ENCODE assay signal across 9 mouse cellular contexts in the genomic region with DNA sequence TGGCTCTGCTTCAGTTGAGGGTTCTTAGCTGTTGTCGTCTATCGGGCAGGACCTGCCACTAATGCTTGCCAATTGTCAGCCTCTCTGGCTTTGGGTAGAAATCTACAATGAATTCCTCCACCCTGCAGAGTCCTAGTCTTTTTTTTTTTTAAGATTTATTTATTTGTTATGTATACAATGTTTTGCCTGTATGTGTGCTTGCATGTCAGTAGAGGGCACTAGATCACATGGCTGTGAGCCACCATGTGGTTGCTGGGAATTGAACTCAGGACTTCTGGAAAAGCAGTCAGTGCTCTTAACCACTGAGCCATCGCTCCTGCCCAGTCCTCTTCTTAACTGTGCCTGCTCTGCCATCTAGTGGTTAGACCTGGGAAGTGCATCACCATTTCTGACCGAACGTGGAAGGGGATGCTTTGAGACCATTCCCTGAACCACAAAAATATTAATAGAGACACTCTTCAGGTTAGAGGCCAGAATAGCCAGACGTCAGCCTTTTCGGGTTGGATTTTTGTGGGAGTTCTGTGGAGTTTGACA. TPM values are rescaled to one million over a fixed set of nuclear protein-coding genes. Genes with fewer than 3 reads are reported as not detected.
DNase-seq lines count a peak whose midpoint lies in the region; ATAC-seq and TF ChIP-seq lines count a peak whose summit lies in the region.
"Had no signal": no experiment of that assay in that cellular context is flagged by ENCODE, and none has a peak within 500 bp of the region (broad histone marks: within the 10 kb centered on the region; RNA-seq: fewer than 3 reads in every experiment).

No protein-coding gene starts in this region.

- no peak for TF ChIP-seq POLR2A in brain, embryonic 14.5 days (IDR thresholded peaks at IDR 0.05; ENCODE audit: borderline replicate concordance, extremely low read depth, insufficient read depth, insufficient read length, poor library complexity, severe bottlenecking)
- no peak for TF ChIP-seq POLR2A in limb, embryonic 14.5 days (IDR thresholded peaks at IDR 0.05; ENCODE audit: borderline replicate concordance, extremely low read depth, insufficient read depth, insufficient read length)

- peak; percentile 65 for ATAC-seq in CD4-positive, CD25-positive, alpha-beta regulatory T cell, adult 4 months
- ATAC-seq in forebrain, embryonic 15.5 days (replicated peaks), result 0 out of 2 replicates have a peak, but pooled peaks have one; percentile 32
- ATAC-seq in inflammation-experienced regulatory T-cells, adult 6 months, result peak; percentile 52
- ATAC-seq in limb, embryonic 14.5 days (ENCODE audit: low FRiP score, low read depth), result no peak

- H3K4me3 ChIP-seq in forebrain, embryonic 15.5 days, result no peak overlapping the region
- no peak overlapping the region for H3K4me3 ChIP-seq in limb, embryonic 14.5 days (replicated peaks; ENCODE audit: low read length)
- H3K4me3 ChIP-seq: heart, embryonic 13.5 days had no signal

- H3K36me3 ChIP-seq in forebrain, embryonic 15.5 days, result no peaks in the 10 kb centered on the region
- H3K36me3 ChIP-seq in limb, embryonic 14.5 days (ENCODE audit: control insufficient read depth, insufficient read depth, low read length), result no peaks in the 10 kb centered on the region
- H3K36me3 ChIP-seq: heart, embryonic 13.5 days had no signal

- no peaks in the 10 kb centered on the region for H3K9me3 ChIP-seq in forebrain, embryonic 15.5 days
- no peaks in the 10 kb centered on the region for H3K9me3 ChIP-seq in limb, embryonic 14.5 days (ENCODE audit: control insufficient read depth, low read length)
- H3K9me3 ChIP-seq: heart, embryonic 13.5 days had no signal

- peaks cover 9% of the 10 kb centered on the region for H3K4me1 ChIP-seq in forebrain, embryonic 15.5 days
- H3K4me1 ChIP-seq in limb, embryonic 14.5 days (ENCODE audit: control insufficient read depth, insufficient read depth, low read length), result peaks cover 10% of the 10 kb centered on the region

- H3K9ac ChIP-seq in forebrain, embryonic 15.5 days (replicated peaks), result no peak overlapping the region
- H3K9ac ChIP-seq in limb, embryonic 14.5 days (ENCODE audit: low read depth, low read length, severe bottlenecking), result no peak overlapping the region
- H3K9ac ChIP-seq: heart, embryonic 13.5 days had no signal

- peak; percentile 61 for DNase-seq in 3134 (ENCODE audit: extremely low read depth, insufficient read length, low spot score)
- peak; percentile 82 for DNase-seq in brain, embryonic 14.5 days (ENCODE audit: low read depth)
- peak; percentile 64 for DNase-seq in limb, embryonic 14.5 days (ENCODE audit: low spot score)
- DNase-seq in retina, adult 2 months (ENCODE audit: low read depth, low spot score), result peak; percentile 47
- peak; percentile 79 for DNase-seq in thymus, postnatal 4 days

- H3K27ac ChIP-seq in forebrain, embryonic 15.5 days (replicated peaks), result no peak overlapping the region
- no peak overlapping the region for H3K27ac ChIP-seq in limb, embryonic 14.5 days (replicated peaks; ENCODE audit: low read depth, low read length)
- H3K27ac ChIP-seq: heart, embryonic 13.5 days had no signal

- H3K27me3 ChIP-seq in forebrain, embryonic 15.5 days, result no peaks in the 10 kb centered on the region
- no peaks in the 10 kb centered on the region for H3K27me3 ChIP-seq in limb, embryonic 14.5 days (ENCODE audit: control insufficient read depth, insufficient read depth, low read length)

- no peak overlapping the region for H3K4me2 ChIP-seq in forebrain, embryonic 15.5 days (replicated peaks)
- no peak overlapping the region for H3K4me2 ChIP-seq in limb, embryonic 14.5 days (replicated peaks; ENCODE audit: low read depth, low read length, severe bottlenecking)
- H3K4me2 ChIP-seq: heart, embryonic 13.5 days had no signal

- WGBS in forebrain, embryonic 15.5 days, result 27% methylated on average over 7 of the region's 7 CpGs
- 21% methylated on average over 7 of the region's 7 CpGs for WGBS in limb, embryonic 14.5 days

- TF ChIP-seq CTCF in brain, embryonic 14.5 days (IDR thresholded peaks at IDR 0.05; ENCODE audit: borderline replicate concordance, extremely low read depth, insufficient read depth, insufficient read length), result peak; percentile 81

RNA-seq across cellular contexts. Expression of a gene that starts 4.3 kb away (rescaled TPM):
- polyA plus RNA-seq in CD4-positive, CD25-positive, alpha-beta regulatory T cell, adult 4 months (2017; shearing (Covaris generic)), result not detected
- polyA plus RNA-seq in brain, embryonic 14.5 days (2012; rRNA removed), result 3.8 and 4.7 TPM in 2 replicates
- polyA plus RNA-seq in forebrain, embryonic 15.5 days (2015; fragmentation: Nextera tagmentation; extraction: Ambion mirVana), result 2.2 and 2.7 TPM in 2 replicates
- not detected for polyA plus RNA-seq in inflammation-experienced regulatory T-cells, adult 6 months (2017; shearing (Covaris generic))
- polyA plus RNA-seq in limb, embryonic 14.5 days (2012; rRNA removed), result 16.4 and 22.7 TPM in 2 replicates
- 17.8 and 20.5 TPM in 2 replicates for polyA plus RNA-seq in limb, embryonic 14.5 days (2014; fragmentation: Nextera tagmentation; extraction: Ambion mirVana)

RNA-seq across cellular contexts. Expression of a gene that starts 18.8 kb away (rescaled TPM):
- polyA plus RNA-seq in CD4-positive, CD25-positive, alpha-beta regulatory T cell, adult 4 months (2017; shearing (Covaris generic)), result 10 to 100 TPM; 24.5 to 25.6 TPM
- 32.0 and 37.6 TPM in 2 replicates for polyA plus RNA-seq in brain, embryonic 14.5 days (2012; rRNA removed)
- 23.6 and 23.7 TPM in 2 replicates for polyA plus RNA-seq in forebrain, embryonic 15.5 days (2015; fragmentation: Nextera tagmentation; extraction: Ambion mirVana)
- polyA plus RNA-seq in inflammation-experienced regulatory T-cells, adult 6 months (2017; shearing (Covaris generic)), result 10 to 100 TPM; 15.6 to 26.9 (median 22.2) TPM
- 45.3 and 45.9 TPM in 2 replicates for polyA plus RNA-seq in limb, embryonic 14.5 days (2012; rRNA removed)
- polyA plus RNA-seq in limb, embryonic 14.5 days (2014; fragmentation: Nextera tagmentation; extraction: Ambion mirVana), result 39.6 and 40.7 TPM in 2 replicates

RNA-seq across cellular contexts. Expression of a gene that starts 33.7 kb away (rescaled TPM):
- polyA plus RNA-seq in CD4-positive, CD25-positive, alpha-beta regulatory T cell, adult 4 months (2017; shearing (Covaris generic)), result 10 to 100 TPM; 66.2 to 86.1 TPM
- polyA plus RNA-seq in brain, embryonic 14.5 days (2012; rRNA removed), result 66.9 and 79.1 TPM in 2 replicates
- 102 and 103 TPM in 2 replicates for polyA plus RNA-seq in forebrain, embryonic 15.5 days (2015; fragmentation: Nextera tagmentation; extraction: Ambion mirVana)
- polyA plus RNA-seq in inflammation-experienced regulatory T-cells, adult 6 months (2017; shearing (Covaris generic)), result 10 to 100 TPM; 60.5 to 73.3 (median 72.6) TPM
- 66.6 and 67.1 TPM in 2 replicates for polyA plus RNA-seq in limb, embryonic 14.5 days (2012; rRNA removed)
- polyA plus RNA-seq in limb, embryonic 14.5 days (2014; fragmentation: Nextera tagmentation; extraction: Ambion mirVana), result 70.6 and 75.5 TPM in 2 replicates

RNA-seq across cellular contexts. Expression of a gene that starts 48.0 kb away (rescaled TPM):
- 100 to 1,000 TPM in 1 of 2 experiments, 10 to 100 TPM in 1; 86.1 to 107 TPM for polyA plus RNA-seq in CD4-positive, CD25-positive, alpha-beta regulatory T cell, adult 4 months (2017; shearing (Covaris generic))
- 69.0 and 72.0 TPM in 2 replicates for polyA plus RNA-seq in brain, embryonic 14.5 days (2012; rRNA removed)
- 84.2 and 85.9 TPM in 2 replicates for polyA plus RNA-seq in forebrain, embryonic 15.5 days (2015; fragmentation: Nextera tagmentation; extraction: Ambion mirVana)
- 100 to 1,000 TPM in 1 of 3 experiments, 10 to 100 TPM in 2; 67.1 to 103 (median 93.7) TPM for polyA plus RNA-seq in inflammation-experienced regulatory T-cells, adult 6 months (2017; shearing (Covaris generic))
- polyA plus RNA-seq in limb, embryonic 14.5 days (2012; rRNA removed), result 46.7 and 65.1 TPM in 2 replicates
- polyA plus RNA-seq in limb, embryonic 14.5 days (2014; fragmentation: Nextera tagmentation; extraction: Ambion mirVana), result 46.5 and 52.8 TPM in 2 replicates

RNA-seq across cellular contexts. Expression of a gene that starts 48.1 kb away (rescaled TPM):
- polyA plus RNA-seq in CD4-positive, CD25-positive, alpha-beta regulatory T cell, adult 4 months (2017; shearing (Covaris generic)), result 10 to 100 TPM; 11.0 to 25.8 TPM
- 41.8 and 42.5 TPM in 2 replicates for polyA plus RNA-seq in brain, embryonic 14.5 days (2012; rRNA removed)
- 38.8 and 39.8 TPM in 2 replicates for polyA plus RNA-seq in forebrain, embryonic 15.5 days (2015; fragmentation: Nextera tagmentation; extraction: Ambion mirVana)
- polyA plus RNA-seq in inflammation-experienced regulatory T-cells, adult 6 months (2017; shearing (Covaris generic)), result 10 to 100 TPM; 11.9 to 27.4 (median 16.7) TPM
- 21.5 and 22.7 TPM in 2 replicates for polyA plus RNA-seq in limb, embryonic 14.5 days (2012; rRNA removed)
- polyA plus RNA-seq in limb, embryonic 14.5 days (2014; fragmentation: Nextera tagmentation; extraction: Ambion mirVana), result 19.0 and 19.4 TPM in 2 replicates
